Mouse (Mus musculus): ENCODE results near the gene Armcx1. TPM values are rescaled to one million over a fixed set of nuclear protein-coding genes. Genes with fewer than 3 reads are reported as not detected.
"Not testable (repeated sequence)": the region's sequence is repeated elsewhere in the genome, so short reads cannot be mapped to it uniquely, and the experiment has no call there.

The Armcx1 gene
- polyA plus RNA-seq, 2 experiments = 4.3 to 4.4 TPM

GRCm38 (mm10) chrX:134718524-134718923, 761 bp downstream of the Armcx1 start:
- Histone ChIP-seq H3K36me3 (replicated peaks; ENCODE audit: control insufficient read depth, insufficient read depth, low read depth) (no peaks in the 10 kb centered on the region), H3K4me3 (ENCODE audit: insufficient read depth in 1 of 2, low read depth in 2 of 2, low read length in 2 of 2) (peak overlapping the region; percentile 53 to 90), H3K27me3 (ENCODE audit: control insufficient read depth, insufficient read depth, low read length) (no peaks in the 10 kb centered on the region), H3K9ac (replicated peaks) (peak overlapping the region; percentile 54), H3K4me2 (ENCODE audit: low read depth) (peak overlapping the region; percentile 74), H3K9me3 (ENCODE audit: control insufficient read depth, low read length) (no peaks in the 10 kb centered on the region), H3K4me1 (replicated peaks; ENCODE audit: control insufficient read depth in 2 of 2, insufficient read depth in 2 of 2, low read length in 1 of 2) (peaks cover 0 to 2% of the 10 kb centered on the region in 2 experiments; a peak in 1 of 4 replicates), H3K27ac (no peak overlapping the region)
- DNase-seq (ENCODE audit: low read depth in 3 of 3, low spot score in 3 of 3) = peak in 1 of 3 experiments; percentile 19
- ATAC-seq (ENCODE audit: insufficient read depth) = peak; percentile 63
- WGBS (ENCODE audit: insufficient replicate concordance) = 20% methylated on average over 14 of the region's 14 CpGs
- TF ChIP-seq EP300 (IDR thresholded peaks at IDR 0.05; ENCODE audit: low read depth) = no peak
- TF ChIP-seq CTCF (IDR thresholded peaks at IDR 0.05; ENCODE audit: low read depth) = no peak

- H3K9me3 ChIP-seq (ENCODE audit: control insufficient read depth, low read length); H3K4me2 ChIP-seq (ENCODE audit: low read depth); H3K9ac ChIP-seq (replicated peaks); H3K4me3 ChIP-seq (ENCODE audit: insufficient read depth in 1 of 2, low read depth in 2 of 2, low read length in 2 of 2); H3K27ac ChIP-seq; H3K27me3 ChIP-seq (ENCODE audit: control insufficient read depth, insufficient read depth, low read length); DNase-seq (ENCODE audit: low read depth in 3 of 3, low spot score in 3 of 3); ATAC-seq (ENCODE audit: insufficient read depth); H3K36me3 ChIP-seq (replicated peaks; ENCODE audit: control insufficient read depth, insufficient read depth, low read depth); H3K4me1 ChIP-seq (replicated peaks; ENCODE audit: control insufficient read depth in 2 of 2, insufficient read depth in 2 of 2, low read length in 1 of 2): not testable (repeated sequence)
- WGBS (ENCODE audit: insufficient replicate concordance) = 64% methylated on average over 1 of the region's 2 CpGs
Observed at GRCm38 (mm10) chrX:134723762-134724161, 6.0 kb downstream of the Armcx1 start.

- H3K9me3 ChIP-seq (ENCODE audit: control insufficient read depth, low read length) = no peaks in the 10 kb centered on the region
- H3K4me2 ChIP-seq (ENCODE audit: low read depth) = no peak overlapping the region
- DNase-seq (ENCODE audit: low read depth in 3 of 3, low spot score in 3 of 3) (no peak), ATAC-seq (ENCODE audit: insufficient read depth) (no peak)
- H3K36me3 ChIP-seq (replicated peaks; ENCODE audit: control insufficient read depth, insufficient read depth, low read depth) = no peaks in the 10 kb centered on the region
- H3K27me3 ChIP-seq (ENCODE audit: control insufficient read depth, insufficient read depth, low read length) = no peaks in the 10 kb centered on the region
- H3K4me1 ChIP-seq (replicated peaks; ENCODE audit: control insufficient read depth in 2 of 2, insufficient read depth in 2 of 2, low read length in 1 of 2) = no peaks in the 10 kb centered on the region
- H3K9ac ChIP-seq (replicated peaks) = no peak overlapping the region
- H3K27ac ChIP-seq = no peak overlapping the region
- WGBS (ENCODE audit: insufficient replicate concordance) = 25% methylated on average over 4 of the region's 4 CpGs
- H3K4me3 ChIP-seq (ENCODE audit: insufficient read depth in 1 of 2, low read depth in 2 of 2, low read length in 2 of 2) = no peak overlapping the region
- TF ChIP-seq EP300 (IDR thresholded peaks at IDR 0.05; ENCODE audit: low read depth) (no peak), CTCF (IDR thresholded peaks at IDR 0.05; ENCODE audit: low read depth) (peak; percentile 48; the same call in 1 of the 2 replicates)
Observed at GRCm38 (mm10) chrX:134729778-134730177, 12.0 kb downstream of the Armcx1 start.

DNA sequence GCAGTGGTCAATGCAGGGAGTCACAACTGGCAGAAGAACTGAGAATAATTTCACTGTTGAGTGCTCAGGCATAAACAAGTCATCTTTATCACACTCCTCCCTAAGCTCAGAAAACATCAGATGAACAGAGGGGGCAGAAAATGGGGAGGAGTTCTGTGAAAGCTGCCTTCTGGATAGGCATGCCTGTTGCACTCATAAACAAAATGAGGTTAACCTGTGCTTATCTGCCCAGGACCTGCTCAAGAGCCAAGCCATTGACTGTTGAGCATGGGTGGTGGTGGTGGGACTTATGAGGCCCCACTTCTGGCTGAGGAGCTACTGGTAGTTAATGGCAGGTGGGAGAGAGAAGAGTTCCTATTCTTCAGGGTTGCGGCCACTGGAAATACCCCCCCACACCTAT, 20.0 kb downstream of the Armcx1 start:
- H3K36me3 ChIP-seq (replicated peaks; ENCODE audit: control insufficient read depth, insufficient read depth, low read depth) = no peaks in the 10 kb centered on the region
- 58% methylated on average over 1 of the region's 1 CpGs for WGBS (ENCODE audit: insufficient replicate concordance)
- no peak overlapping the region for H3K27ac ChIP-seq
- peaks cover 0 to 10% of the 10 kb centered on the region in 2 experiments; a peak in 2 of 4 replicates for H3K4me1 ChIP-seq (replicated peaks; ENCODE audit: control insufficient read depth in 2 of 2, insufficient read depth in 2 of 2, low read length in 1 of 2)
- no peaks in the 10 kb centered on the region for H3K9me3 ChIP-seq (ENCODE audit: control insufficient read depth, low read length)
- H3K4me3 ChIP-seq (ENCODE audit: insufficient read depth in 1 of 2, low read depth in 2 of 2, low read length in 2 of 2) = no peak overlapping the region
- no peak overlapping the region for H3K4me2 ChIP-seq (ENCODE audit: low read depth)
- DNase-seq (ENCODE audit: low read depth in 3 of 3, low spot score in 3 of 3) (no peak), ATAC-seq (ENCODE audit: insufficient read depth) (peak; percentile 43; the same call in 1 of the 2 replicates)
- no peak overlapping the region for H3K9ac ChIP-seq (replicated peaks)
- H3K27me3 ChIP-seq (ENCODE audit: control insufficient read depth, insufficient read depth, low read length) = no peaks in the 10 kb centered on the region
- TF ChIP-seq CTCF (IDR thresholded peaks at IDR 0.05; ENCODE audit: low read depth) (no peak), EP300 (IDR thresholded peaks at IDR 0.05; ENCODE audit: low read depth) (no peak)

DNA sequence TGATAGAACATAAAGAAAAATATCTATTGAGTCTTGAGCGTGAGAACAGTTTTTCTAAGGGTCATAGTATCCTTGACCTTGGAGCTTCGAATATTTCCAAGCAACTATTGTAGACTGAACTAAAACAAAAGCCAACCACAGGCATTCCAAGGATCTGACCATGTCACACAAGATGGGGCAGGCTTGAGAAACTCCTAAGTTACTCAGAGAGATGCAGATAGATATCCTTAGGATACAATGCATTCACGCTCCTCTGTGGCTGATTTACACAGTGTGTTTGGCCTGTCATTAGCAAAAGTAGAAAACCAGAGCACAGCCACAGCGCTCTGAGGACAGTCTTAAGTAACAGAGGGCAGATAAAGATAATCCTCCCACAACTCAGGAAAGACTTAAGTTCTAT, 21.4 kb downstream of the Armcx1 start:
- H3K4me2 ChIP-seq (ENCODE audit: low read depth) = no peak overlapping the region
- H3K4me3 ChIP-seq (ENCODE audit: insufficient read depth in 1 of 2, low read depth in 2 of 2, low read length in 2 of 2) = no peak overlapping the region
- peak; percentile 50; the same call in 1 of the 2 replicates for ATAC-seq (ENCODE audit: insufficient read depth)
- H3K36me3 ChIP-seq (replicated peaks; ENCODE audit: control insufficient read depth, insufficient read depth, low read depth) = no peaks in the 10 kb centered on the region
- H3K27me3 ChIP-seq (ENCODE audit: control insufficient read depth, insufficient read depth, low read length) = no peaks in the 10 kb centered on the region
- no peak overlapping the region for H3K27ac ChIP-seq
- H3K9ac ChIP-seq (replicated peaks) = no peak overlapping the region
- no peak for DNase-seq (ENCODE audit: low read depth in 3 of 3, low spot score in 3 of 3)
- H3K4me1 ChIP-seq (replicated peaks; ENCODE audit: control insufficient read depth in 2 of 2, insufficient read depth in 2 of 2, low read length in 1 of 2) = peaks cover 0 to 10% of the 10 kb centered on the region in 2 experiments; a peak in 2 of 4 replicates
- no peaks in the 10 kb centered on the region for H3K9me3 ChIP-seq (ENCODE audit: control insufficient read depth, low read length)
- TF ChIP-seq CTCF (IDR thresholded peaks at IDR 0.05; ENCODE audit: low read depth) (no peak), EP300 (IDR thresholded peaks at IDR 0.05; ENCODE audit: low read depth) (no peak)
- 38% methylated on average over 4 of the region's 4 CpGs for WGBS (ENCODE audit: insufficient replicate concordance)

All from liver, embryonic 14.5 days (tissue).